Mouse (Mus musculus): ENCODE data around the gene Fcrl5.

Fcrl5 gene

DNA sequence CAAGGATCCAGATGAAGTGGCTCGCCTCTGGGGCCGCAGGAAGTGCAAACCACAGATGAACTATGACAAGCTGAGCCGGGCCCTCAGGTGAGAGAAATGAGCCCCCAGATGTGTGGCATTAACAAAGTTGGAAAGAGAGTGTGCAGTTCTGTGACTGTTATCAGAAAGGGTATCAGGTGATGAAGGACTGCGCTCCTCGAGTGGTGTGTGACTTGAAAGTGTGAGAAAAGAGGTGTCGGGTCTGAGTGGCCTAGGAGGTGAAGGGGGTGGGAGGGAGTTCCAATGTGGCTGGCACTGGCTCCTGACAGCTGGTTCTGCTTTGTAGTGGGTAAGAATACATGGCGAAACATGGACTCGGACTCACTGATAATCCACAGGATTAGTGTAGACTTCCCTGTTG, 92.4 kb downstream of the Fcrl5 start:
- no peak for DNase-seq (ENCODE audit: low spot score in 2 of 2)

DNA sequence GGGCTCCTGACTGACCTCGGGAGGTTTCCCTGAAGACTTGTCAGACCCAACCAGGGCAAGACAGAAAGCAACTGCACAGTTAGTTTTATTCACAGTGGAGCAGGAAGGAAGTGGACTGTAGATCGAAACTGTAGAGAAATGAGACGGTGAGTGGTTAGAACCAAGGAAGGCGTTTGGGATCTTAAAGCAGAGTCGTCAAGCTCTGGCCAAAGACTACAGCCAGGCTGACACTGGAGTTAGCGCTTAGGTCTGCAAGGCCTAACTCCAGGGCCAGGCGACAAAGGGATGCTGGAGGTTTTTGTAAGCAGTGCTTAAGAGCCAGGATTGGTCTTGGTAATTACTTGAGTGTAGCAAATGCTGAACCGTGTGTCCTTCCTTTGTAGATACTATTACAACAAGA, 93.3 kb downstream of the Fcrl5 start:
- DNase-seq (ENCODE audit: low spot score in 2 of 2): no peak

DNA sequence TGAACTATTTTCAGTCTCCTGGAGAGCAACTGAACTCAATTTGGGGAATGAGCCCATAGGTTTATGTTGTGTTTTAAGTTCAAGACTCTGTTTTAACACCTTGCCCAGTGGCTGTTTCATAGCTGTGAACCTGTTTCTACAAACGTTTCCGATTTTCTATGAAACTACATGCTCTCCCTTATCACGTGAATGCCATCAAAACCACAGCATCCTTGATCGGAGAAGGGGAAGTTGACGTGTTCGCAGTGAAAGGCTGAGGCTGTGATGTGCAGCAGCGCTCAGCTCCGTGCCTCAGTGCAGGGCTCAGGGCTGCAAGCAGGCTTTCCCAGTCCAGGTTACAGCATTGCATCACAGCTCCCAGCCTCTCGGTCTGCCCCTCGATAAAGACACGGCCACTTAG, 94.0 kb downstream of the Fcrl5 start:
- DNase-seq (ENCODE audit: low spot score in 2 of 2): peak in 1 of 2 experiments; percentile 26

DNA sequence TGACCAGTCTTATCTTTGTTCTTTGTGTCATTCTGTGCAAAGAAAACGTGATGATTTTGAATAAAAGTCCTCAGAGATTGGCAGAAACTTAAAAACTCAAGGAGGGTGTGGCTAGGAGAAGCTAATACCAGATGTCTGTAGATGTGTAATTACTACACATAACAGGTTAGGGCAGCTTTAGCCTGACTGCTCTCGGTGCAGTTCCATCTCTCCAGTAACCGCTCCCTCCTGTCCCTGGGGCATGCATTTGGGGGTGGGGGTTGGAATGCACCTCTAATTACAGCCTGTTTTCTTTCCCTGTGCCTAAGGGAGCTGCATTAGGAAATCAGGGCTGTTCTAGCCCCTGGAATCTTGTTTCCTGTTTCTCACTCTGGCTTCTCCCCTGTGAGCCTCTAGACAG, 94.7 kb downstream of the Fcrl5 start:
- no peak for DNase-seq (ENCODE audit: low spot score in 2 of 2)

DNA sequence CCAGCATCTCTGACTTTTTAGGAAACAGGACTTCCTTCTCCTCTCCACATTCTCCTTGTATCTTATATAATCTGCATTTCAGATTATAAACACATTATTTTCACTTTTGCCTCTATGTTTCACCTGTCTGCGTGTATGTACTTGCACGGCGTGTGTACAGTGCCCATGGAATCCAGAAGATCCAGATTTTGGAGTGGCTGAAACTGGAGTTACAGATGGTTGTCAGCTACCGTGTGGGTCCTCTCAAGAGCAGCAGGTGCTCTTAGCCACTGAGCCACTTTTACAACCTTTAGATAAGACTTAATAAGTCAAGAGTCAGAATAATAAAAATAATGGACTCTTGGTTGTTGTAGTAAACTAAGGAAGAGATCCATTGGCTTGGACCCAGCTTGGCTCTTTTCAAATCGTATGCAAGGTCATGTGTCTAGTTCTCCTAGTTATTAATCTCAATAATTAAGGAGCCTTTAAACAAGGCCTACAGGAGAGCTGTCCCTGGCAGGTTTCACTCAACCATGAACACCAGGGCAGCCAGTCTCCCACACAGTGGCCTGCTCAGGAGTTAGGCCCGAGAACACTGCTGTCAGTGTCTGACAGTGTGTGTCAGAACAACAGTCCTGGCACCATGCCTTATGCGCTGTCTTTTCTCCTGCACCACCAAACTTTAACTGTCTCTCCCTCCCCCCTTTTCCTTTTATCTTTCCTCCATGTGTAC, 98.2 kb downstream of the Fcrl5 start:
- peak in 1 of 2 experiments; percentile 39 for DNase-seq (ENCODE audit: low spot score in 2 of 2)

DNA sequence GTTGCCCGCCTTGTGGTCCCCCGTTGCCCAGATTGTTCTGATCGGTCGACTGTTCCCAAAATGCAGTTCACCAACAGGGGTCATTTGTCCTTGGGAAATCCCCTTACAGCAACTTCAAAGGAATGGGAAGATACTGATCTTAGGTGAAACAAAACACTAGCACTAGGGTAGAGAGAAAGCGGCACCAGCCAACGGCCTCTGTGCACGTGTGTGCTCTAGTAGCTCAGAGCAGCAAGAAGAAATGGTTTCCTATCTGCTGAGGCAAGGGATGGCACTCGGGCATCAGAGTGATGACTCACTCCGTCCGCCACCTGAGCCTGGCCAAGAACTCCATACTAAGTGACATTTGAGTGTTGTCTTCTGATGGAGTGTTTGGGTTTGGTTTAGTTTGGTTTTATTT, 102.5 kb downstream of the Fcrl5 start:
- DNase-seq (ENCODE audit: low spot score in 2 of 2): no peak

DNA sequence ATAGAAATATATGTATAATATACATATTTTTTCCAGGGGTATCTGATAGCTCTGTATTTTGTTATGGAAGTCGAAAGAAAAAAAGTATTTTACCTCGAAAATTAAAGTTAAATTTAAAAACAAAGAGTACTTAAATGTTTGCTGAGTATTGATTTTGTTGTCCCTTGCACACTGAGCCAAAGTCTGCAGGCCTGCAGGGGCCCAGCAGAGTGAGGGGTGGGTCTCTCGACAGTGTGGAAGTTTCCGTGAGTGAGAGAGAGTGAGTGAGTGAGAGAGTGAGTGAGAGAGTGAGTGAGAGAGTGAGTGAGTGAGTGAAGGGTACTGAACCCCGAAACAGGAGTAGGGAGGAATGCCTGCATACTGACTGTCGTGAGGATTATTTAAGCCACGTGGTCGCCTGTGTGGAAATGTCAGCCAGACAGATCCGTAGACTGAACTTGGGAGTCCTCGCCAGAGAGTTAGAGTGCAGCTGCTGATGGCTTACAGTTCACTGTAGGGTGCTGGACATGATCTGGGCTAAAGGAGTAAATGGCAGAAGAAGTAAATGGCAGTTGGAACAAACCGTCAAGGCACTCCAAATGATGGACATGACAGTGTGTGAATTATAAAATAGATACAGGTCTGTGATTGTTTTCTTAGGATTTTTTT, 104.6 kb downstream of the Fcrl5 start:
- no peak for DNase-seq (ENCODE audit: low spot score in 2 of 2)

DNA sequence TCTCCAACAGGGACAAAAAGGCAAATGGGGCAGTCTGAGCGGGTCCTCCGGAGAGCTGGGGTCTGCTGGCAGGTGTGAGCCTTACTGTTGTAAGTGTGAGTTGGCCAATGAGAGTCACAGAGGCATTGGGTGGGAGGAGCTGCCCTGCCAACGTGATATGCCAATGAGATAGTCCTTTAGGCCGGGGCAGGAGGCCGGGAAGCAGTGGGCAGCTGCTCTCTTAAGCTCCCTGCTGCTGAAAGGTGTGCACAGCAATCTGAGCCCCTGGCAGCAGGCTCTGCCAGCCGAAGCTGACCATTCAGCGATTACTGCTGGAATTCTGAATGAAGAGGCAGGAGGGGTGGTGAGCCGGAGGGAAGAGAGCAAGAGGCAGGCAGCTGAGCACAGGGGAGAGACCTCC, 105.1 kb downstream of the Fcrl5 start:
- DNase-seq (ENCODE audit: low spot score in 2 of 2): no peak

DNA sequence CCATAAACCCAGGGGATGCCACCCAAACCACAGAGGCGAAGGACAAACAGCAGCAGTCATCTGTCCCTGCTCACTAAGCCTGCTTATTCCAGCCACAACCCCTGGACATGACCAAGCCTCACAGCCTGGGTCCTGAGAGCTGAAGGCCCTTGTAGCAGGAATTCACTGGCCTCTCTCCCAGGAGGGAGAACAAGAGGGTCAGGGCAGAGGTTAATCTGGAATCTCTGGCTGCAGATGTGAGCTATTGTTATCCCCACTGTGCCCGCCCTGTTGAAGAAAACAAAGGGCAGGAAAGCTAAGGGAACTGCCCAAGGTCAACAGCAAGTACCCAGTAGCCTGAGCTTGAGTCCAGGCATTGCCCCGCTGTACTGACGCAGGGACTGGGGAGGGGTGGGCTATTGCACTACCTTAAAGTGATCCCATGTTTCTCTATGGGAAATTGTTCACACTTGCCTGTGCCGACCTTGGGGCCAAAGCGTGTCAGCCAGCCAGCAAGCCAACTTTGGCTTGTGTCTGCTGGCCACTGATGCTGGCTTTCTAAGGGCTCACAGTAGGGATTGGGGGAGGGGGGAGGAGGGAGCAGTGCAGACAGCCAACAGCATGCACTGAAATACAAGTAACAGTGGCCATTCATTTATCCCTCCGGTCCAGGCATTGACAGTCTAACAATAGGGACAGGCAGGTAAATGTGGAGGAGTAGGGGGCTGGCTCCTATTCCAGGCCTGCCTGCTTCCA, 107.1 kb downstream of the Fcrl5 start:
- no peak for DNase-seq (ENCODE audit: low spot score in 2 of 2)

DNA sequence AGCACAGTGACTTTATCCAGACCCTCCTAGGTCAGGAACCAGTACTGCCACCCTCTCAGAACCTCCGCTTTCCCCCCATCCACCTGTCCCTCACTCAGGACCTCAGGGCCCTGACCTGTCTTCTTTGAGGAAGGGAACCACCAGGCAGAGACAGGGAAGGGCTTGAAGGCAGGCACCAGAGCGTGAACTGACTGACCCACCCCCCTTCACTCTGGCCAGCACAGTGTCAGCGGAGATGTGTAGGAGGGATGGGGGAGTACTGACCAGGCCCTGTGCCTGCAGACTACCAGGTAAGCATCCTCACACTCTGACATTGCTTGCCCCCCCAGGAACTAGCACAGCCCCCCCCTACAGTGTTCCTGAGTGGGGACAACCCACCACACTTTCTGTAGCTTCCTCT, 110.0 kb downstream of the Fcrl5 start:
- no peak for DNase-seq (ENCODE audit: low spot score in 2 of 2)

DNA sequence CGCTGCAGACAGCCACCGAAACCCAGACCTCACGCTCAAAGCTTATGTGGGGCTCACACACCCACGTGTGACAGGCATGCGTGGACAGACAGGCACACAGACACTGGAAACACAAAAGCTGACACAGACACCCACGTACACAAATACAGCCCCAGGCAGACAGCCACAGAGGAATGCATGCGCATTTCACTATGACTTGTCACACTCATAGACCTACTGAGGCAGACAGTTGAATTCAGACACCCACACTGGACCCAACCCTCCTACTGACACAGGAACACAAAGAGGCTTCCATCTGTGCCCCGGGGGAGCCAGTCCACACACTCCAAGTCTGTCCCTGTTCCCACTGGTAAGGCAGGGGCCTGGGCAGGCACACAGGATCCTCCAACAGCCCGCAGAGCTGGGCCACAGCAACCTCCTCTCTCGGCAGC, 110.7 kb downstream of the Fcrl5 start:
- DNase-seq (ENCODE audit: low spot score in 2 of 2): no peak

DNA sequence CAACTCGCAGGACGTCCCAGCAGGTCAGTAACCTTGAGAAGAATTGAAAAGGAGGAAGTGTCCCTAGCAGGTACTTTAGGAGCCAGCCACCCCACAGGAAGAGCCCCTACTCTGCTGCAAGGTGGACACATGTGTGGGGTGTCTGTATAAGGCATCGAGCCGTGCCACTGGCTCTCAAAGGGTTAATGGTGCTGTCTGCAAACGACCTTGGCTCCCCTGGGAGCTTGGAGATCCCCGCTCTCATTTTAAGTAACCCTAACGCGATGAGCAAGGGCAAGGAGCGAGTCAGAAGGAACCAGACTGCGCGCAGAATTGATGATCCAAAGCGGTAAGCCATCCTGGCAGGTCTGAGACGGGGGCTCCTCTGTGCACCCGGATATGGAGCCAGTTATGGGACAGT, 114.3 kb downstream of the Fcrl5 start:
- no peak for DNase-seq (ENCODE audit: low spot score in 2 of 2)

Data from urinary bladder, adult 18-20 months (tissue).